Mouse (Mus musculus): ENCODE measurements around the gene Olfr270. TPM values are rescaled to one million over a fixed set of nuclear protein-coding genes. Genes with fewer than 3 reads are reported as not detected.

The Olfr270 gene
- total RNA-seq (2021): not detected
- long read RNA-seq, experiment 1: 0 reads
- long read RNA-seq, experiment 2: 0 reads

- no peak for DNase-seq (ENCODE audit: low spot score in 2 of 2)
Observed at GRCm38 (mm10) chr4:52964247-52964646, at the start of gene Olfr270. Gene Olfr270 (plus strand): TSS chr4:52964547.

- DNase-seq (ENCODE audit: low spot score in 2 of 2): no peak
Observed at GRCm38 (mm10) chr4:52916659-52917310, 47.6 kb upstream of the Olfr270 start.

GRCm38 (mm10) chr4:52917311-52917688 lies 47.0 kb upstream of the Olfr270 start:
- no peak for DNase-seq (ENCODE audit: low spot score in 2 of 2)

- DNase-seq (ENCODE audit: low spot score in 2 of 2): no peak
Observed at GRCm38 (mm10) chr4:52919078-52919477, 45.3 kb upstream of the Olfr270 start, which contains the start of gene Olfr272. Gene Olfr272 (minus strand): TSS chr4:52919178.

DNA sequence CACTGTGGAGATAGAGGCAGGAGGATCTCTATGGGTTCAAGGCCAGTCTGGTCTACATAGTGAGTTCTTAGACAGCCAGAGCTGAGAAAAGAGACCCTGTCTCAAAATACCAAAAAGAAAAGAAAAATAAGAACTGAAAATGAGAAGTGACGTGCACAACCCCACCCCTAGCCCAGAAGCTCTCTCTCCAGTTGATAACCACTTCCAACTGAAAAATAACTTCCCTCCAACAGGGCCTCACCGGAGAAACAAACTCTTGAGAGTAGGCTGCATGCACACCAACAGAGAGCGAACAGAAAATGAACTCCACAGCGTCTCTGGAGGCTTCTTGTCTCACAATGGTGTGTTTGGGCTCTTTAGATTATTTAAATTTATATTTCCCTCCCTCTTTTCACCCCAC lies 33.9 kb upstream of the Olfr270 start:
- no peak for DNase-seq (ENCODE audit: low spot score in 2 of 2)

- no peak for DNase-seq (ENCODE audit: low spot score in 2 of 2)
Observed at GRCm38 (mm10) chr4:52946665-52947064, 17.7 kb upstream of the Olfr270 start.

GRCm38 (mm10) chr4:52949005-52949404 lies 15.3 kb upstream of the Olfr270 start:
- DNase-seq (ENCODE audit: low spot score in 2 of 2): no peak

- DNase-seq (ENCODE audit: low spot score in 2 of 2): peak; percentile 31 to 43
Observed at GRCm38 (mm10) chr4:52958693-52959092, 5.7 kb upstream of the Olfr270 start.

DNA sequence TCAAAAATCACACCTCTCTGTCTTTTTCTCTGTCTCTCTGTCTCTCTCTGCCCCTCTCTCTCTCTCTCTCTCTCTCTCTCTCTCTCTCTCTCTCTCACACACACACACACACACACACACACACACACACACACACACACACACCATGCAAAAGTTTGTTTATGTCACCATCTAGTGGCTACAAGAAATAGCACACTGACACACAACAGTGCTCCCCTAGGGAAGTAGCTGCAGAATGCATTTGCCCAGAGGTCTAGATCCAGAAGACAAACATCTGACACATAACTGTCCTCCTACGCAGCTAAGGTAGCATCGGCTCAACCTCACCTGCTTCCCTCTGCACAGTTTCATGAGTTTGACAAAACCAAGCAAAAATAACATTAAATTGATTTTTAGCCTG lies 20.9 kb downstream of the Olfr270 start:
- DNase-seq (ENCODE audit: low spot score in 2 of 2): peak in 1 of 2 experiments; percentile 25

GRCm38 (mm10) chr4:52986266-52986665 lies 21.9 kb downstream of the Olfr270 start:
- DNase-seq (ENCODE audit: low spot score in 2 of 2): no peak

DNA sequence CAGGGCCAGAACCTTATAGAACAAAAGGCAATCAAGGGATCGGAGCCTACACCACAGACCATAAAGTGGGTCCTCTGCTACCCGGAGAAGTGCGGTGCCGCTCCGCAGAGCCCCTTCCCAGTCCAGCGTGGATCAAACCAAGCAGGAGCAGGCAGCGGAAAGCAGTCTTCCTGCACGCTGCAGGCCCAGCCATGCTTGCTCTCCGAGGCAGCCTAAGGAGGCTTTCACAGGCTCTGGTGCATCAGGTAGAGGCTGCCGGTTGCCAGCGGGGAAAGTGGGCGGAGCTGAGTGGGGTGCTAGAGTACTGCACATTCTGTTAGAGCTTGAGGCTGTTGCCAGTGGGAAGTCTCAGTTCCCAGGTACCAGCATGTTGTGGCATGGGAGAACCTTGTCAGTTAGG lies 24.9 kb downstream of the Olfr270 start, which contains the start of gene Nipsnap3a:
TSS of gene Nipsnap3a (plus strand) at position 25 of the 400 bp plus-strand sequence.
- DNase-seq (ENCODE audit: low spot score in 2 of 2): no peak

DNA sequence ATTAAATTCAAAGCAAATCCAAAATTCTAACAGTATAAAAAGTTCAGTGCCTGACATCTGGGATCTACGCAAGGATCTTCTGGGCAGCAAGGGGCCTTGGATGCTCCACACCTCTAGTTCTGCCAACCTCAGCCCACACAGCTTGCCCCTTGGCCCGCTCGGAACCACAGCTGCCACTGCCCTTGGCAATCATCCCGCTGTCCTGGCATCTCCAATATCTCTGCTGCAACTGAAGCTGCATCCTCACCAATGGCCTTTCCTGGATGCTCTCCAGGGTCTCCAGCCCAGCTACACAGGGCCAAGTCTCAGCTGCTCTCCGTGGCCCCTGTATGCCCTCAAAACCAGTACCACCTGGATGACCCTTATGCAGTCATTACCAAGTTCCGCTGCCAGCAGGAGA lies 35.1 kb downstream of the Olfr270 start:
- no peak for DNase-seq (ENCODE audit: low spot score in 2 of 2)

GRCm38 (mm10) chr4:53000154-53000553 lies 35.8 kb downstream of the Olfr270 start:
- no peak for DNase-seq (ENCODE audit: low spot score in 2 of 2)

DNA sequence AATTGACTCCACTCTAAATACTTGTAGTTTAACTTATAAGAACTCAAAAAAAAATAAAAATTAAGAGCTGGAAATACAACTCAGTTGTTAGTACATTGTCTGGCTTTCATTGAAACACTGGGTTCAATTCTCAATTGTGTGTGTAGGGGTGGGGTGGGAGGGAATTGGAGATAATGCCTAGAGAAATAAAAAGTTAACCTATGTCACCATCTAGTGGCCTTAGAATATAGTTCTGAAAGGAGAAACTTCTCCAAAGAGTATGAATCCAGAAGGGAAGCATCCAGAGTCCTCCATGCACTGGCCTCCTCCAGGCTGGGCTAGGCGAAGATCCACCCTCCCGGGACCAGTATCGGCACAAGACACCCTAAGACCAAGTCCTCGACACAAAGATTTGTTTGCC lies 44.8 kb downstream of the Olfr270 start:
- DNase-seq (ENCODE audit: low spot score in 2 of 2): no peak

DNA sequence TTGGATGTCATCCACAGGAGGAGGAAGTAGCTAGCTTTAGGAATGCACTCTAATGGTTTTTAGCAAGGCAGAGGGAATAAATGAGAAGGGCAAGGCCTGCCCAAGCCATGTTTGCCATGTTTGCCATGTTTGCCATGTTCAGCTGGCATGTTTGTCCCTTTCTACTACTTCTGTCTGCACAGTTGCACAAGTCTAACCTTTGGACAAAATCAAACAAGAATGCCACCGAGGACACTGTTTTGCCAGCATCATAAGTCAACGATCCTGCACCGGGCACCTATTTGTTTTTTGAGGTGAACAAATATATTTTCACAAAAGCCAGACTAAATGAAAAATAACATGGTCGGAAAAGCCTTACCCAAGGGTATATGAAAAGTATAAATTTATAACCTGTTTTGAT lies 45.5 kb downstream of the Olfr270 start:
- DNase-seq (ENCODE audit: low spot score in 2 of 2): no peak

- peak; percentile 96 to 97 for DNase-seq (ENCODE audit: low spot score in 2 of 2)
Observed at GRCm38 (mm10) chr4:53011732-53012361, 47.5 kb downstream of the Olfr270 start, which contains the start of gene Nipsnap3b. Gene Nipsnap3b (plus strand): TSS chr4:53011880.

- DNase-seq (ENCODE audit: low spot score in 2 of 2): no peak
Observed at GRCm38 (mm10) chr4:53014421-53014820, 50.1 kb downstream of the Olfr270 start.

- DNase-seq (ENCODE audit: low spot score in 2 of 2): no peak
Observed at GRCm38 (mm10) chr4:53015024-53015423, 50.7 kb downstream of the Olfr270 start.

- no peak for DNase-seq (ENCODE audit: low spot score in 2 of 2)
Observed at GRCm38 (mm10) chr4:53018392-53018791, 54.0 kb downstream of the Olfr270 start.
